Mouse (Mus musculus) T-helper 2 cell (primary cell): ENCODE results near the gene Igfals.

ENCODE experiments used
- in situ Hi-C: fragments of 300-600 bp; cut with MboI, MseI; formaldehyde crosslinking; loops from one replicate; pipeline ENCODE4 v1.15.1; 2025; ENCODE audit warnings: high pct_unique_total_duplicates

Gene Igfals

DNA sequence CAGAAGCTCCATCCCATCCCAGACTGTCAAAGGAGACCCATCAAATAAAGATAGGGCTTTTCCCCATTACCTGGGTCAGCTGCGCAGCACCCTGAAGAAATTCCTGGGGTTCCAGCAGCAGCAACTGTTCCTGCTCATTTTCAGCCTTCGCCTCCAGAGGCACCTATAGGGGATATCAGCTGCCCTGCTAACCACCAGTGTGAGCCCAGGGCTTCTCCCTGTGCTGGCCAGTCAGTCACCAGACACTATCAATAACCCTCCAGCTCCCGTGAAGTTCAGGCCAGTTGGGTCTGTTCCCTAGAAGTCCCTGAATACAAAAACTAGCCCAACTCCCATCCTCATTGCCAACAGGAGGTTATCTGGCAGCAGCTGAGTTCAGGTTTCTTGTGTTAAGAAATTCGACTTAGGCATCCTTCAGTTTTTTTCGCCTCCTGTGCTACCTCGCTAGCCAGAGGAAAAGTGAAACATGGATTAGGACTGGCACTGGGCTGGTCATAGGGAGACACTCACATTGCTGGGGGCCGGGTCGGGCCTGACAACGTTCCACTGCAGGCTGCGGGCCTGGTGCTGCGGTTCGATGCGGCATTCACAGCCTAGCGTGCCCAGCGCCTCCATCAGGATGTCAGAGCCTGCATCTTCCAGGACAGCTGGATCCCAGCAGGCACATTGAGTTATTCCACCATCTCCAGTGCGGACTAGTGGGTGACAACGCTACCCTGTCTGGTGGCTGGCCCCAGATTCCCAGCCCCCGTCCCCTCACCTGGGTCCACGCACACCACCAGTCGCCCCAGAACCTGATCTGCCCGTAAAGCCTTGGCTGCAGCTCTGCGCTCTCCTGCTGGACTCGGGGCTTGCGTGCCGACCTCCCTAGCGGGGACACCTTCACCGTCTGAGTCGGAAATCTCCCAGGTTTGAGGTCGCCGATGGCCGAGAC is 28.5 kb downstream of the Igfals start:
- in situ Hi-C loops, result no loop called here

GRCm38 (mm10) chr17:24894995-24895547 is 29.3 kb downstream of the Igfals start, which contains the start of the genes Eme2 and Mrps34:
Gene Eme2, minus strand, starts transcription at chr17:24895087.
Gene Mrps34, plus strand, starts transcription at chr17:24895116.
- in situ Hi-C loops, result no loop called here

GRCm38 (mm10) chr17:24895571-24896240 is 29.9 kb downstream of the Igfals start:
- in situ Hi-C loops, result no loop called here

- in situ Hi-C loops, result no loop called here
Measured at GRCm38 (mm10) chr17:24896241-24896992, 30.6 kb downstream of the Igfals start, which contains the start of gene Nme3. Gene Nme3, plus strand, starts transcription at chr17:24896500.

GRCm38 (mm10) chr17:24896993-24897269 is 31.1 kb downstream of the Igfals start:
- in situ Hi-C loops, result no loop called here

DNA sequence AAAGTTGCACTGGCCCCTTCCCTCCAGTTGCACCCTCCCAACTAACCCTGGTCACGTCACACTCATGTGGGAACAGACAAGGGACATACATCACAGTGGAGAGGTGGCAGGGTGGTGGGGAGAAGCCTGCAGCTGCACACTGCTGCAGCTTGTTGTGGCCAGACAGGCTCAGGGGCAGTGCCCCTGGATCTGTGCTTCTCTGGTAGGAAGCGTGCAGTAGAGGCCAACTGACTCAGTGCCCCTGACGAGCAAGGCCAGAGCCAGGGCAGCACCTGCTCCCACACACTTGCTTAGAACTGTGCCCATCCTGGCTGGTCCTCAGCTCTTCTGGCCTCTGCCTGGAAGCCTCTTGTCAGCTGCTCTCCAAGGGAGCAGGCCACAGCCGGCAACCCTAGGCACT is 31.8 kb downstream of the Igfals start:
- in situ Hi-C loops, result no loop called here

GRCm38 (mm10) chr17:24898041-24898854 is 32.5 kb downstream of the Igfals start:
- in situ Hi-C loops, result no loop called here

GRCm38 (mm10) chr17:24899153-24899552 is 33.4 kb downstream of the Igfals start:
- in situ Hi-C loops, result no loop called here

- in situ Hi-C loops, result no loop called here
Measured at GRCm38 (mm10) chr17:24900014-24900413, 34.2 kb downstream of the Igfals start.

- in situ Hi-C loops, result no loop called here
Measured at GRCm38 (mm10) chr17:24902124-24902523, 36.3 kb downstream of the Igfals start.

GRCm38 (mm10) chr17:24902671-24903474 is 37.1 kb downstream of the Igfals start:
- in situ Hi-C loops, result no loop called here

- in situ Hi-C loops, result no loop called here
Measured at GRCm38 (mm10) chr17:24903767-24904166, 38.0 kb downstream of the Igfals start.

DNA sequence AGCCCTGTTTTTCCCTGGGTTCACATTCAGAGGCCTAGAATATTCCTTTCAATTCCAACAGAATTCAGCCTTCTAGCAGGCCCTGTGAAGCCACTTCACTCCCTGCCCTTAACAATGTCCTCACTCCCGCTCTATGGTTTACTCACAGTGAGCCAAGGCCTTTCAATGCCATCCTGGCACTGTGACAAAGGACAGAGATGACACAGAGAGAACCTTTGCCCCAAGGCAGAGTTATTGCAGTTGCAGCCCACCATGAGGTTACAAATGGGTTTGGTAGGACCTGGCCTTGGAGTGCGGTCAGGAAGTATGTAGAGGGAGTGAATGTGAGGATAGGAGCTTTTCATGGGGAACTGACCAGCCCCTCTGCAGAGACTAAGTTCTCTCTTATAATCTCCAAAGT is 41.8 kb downstream of the Igfals start:
- in situ Hi-C loops, result no loop called here

GRCm38 (mm10) chr17:24913984-24914383 is 48.2 kb downstream of the Igfals start:
- in situ Hi-C loops, result no loop called here

DNA sequence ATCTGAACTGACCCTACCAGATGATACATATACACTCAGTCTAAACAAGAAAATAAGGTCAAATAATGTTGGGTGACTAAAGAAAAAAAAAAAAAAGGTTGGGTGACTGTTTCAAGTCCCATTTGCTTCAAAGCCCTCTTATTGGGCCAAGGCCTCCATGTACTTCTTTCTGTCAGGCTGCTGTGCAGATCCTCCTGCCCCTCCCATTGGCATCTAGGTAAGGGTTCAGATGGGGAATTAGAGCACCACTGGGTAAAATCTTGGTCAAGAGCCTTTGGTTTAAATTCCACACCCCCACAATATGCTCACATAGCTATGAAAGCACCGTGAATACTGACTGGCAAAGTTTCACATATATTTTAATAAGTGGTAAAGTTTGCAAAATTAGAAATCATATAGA is 57.4 kb downstream of the Igfals start:
- in situ Hi-C loops, result no loop called here

GRCm38 (mm10) chr17:24929506-24929905 is 63.7 kb downstream of the Igfals start:
- in situ Hi-C loops, result loop anchor here (25.0 kb wide), 1 partner anchor 1117 kb away; no protein-coding TSS in a partner anchor
